Mouse (Mus musculus) kidney, adult 2 months (tissue): ENCODE data around the gene Bsdc1.

Experiments used
- CTCF ChIP-seq: fragments of 200-500 bp; conservative IDR thresholded peaks from 2 replicates; pipeline ENCODE4 v1.5.1; 2011; ENCODE audit warnings: low read depth, mild to moderate bottlenecking, control low read depth, low read length, moderate library complexity, mixed read lengths; ENCODE audit not compliant: insufficient read depth, insufficient read length
- POLR2A ChIP-seq: fragments of 200-500 bp; IDR thresholded peaks from one replicate; pipeline ENCODE4 v1.6.1; 2011; ENCODE audit warnings: low read depth, low read length, control low read depth

DNA sequence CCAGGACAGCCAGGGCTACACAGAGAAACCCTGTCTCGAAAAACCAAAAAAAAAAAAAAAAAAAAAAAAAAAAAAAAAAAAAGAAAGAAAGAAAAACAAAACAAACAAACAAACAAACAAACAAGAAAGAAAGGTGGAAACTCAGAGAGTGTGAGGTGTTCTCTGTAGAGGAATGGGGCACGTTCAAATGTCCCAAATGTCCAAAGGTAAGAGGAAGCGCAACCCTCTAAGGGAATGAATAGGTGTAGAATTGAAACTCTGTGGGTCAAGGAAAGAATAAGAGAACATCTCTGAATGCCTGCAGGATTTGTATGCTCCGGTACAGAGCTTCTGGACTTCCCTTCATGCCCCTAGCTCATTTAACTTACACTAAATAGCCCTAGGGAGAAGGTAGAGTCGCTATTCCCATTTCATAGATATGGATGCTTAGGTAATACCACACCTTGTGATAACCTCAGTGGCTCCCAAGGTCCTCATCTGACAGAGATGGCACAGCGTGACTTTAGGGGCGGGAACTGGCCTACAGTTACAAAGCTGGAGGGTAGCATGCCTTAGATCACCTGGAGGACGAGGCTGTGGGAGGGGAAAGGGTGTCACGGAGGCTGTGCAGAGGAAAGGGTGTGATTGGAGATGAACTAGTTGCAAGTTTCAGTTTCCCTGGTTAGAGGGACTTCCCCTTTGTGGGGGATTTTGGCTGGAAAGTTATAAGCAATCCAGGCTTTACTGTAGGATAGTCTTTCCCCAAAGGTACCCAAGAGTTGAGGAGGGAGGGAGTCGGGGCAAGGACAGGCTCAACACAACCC is 46.3 kb downstream of the Bsdc1 start:
- TF ChIP-seq POLR2A = no peak
- TF ChIP-seq CTCF = no peak
